Mouse (Mus musculus) CH12.LX (cell line): ENCODE measurements around the gene Gpr155. TPM values are rescaled to one million over a fixed set of nuclear protein-coding genes. Genes with fewer than 3 reads are reported as not detected.

Experiments used
- DNase-seq: peaks from one replicate; pipeline ENCODE4 v3.0.0-alpha.2; 2013; ENCODE audit errors: extremely low read depth
- H3K27ac ChIP-seq: 2 replicates; pipeline ENCODE4 v1.5.1; 2012; ENCODE audit warnings: low read depth, mild to moderate bottlenecking, control low read depth, moderate library complexity; ENCODE audit not compliant: insufficient read depth
- H3K27me3 ChIP-seq: replicated peaks from 2 replicates; pipeline ENCODE3; 2012; ENCODE audit warnings: inconsistent platforms
- H3K36me3 ChIP-seq, 2 experiments: replicated peaks in 1 of 2; 2 replicates each; pipeline versions ENCODE3 to v1.6.1; 2012; ENCODE audit warnings: inconsistent platforms in 1 of 2, low read length in 1 of 2, mild to moderate bottlenecking in 1 of 2, mixed read lengths in 1 of 2, moderate library complexity in 1 of 2; ENCODE audit not compliant: control insufficient read depth in 1 of 2, insufficient read depth in 1 of 2
- H3K4me1 ChIP-seq, 2 experiments: 2 replicates each; pipeline ENCODE4 v1.6.1; 2012; ENCODE audit warnings: inconsistent platforms in 1 of 2, moderate library complexity in 1 of 2; ENCODE audit not compliant: insufficient read depth in 2 of 2, control insufficient read depth in 1 of 2
- H3K4me2 ChIP-seq: 2 replicates; pipeline ENCODE4 v1.6.1; 2012; ENCODE audit warnings: low read depth, mild to moderate bottlenecking, control low read depth; ENCODE audit not compliant: poor library complexity, insufficient read depth, severe bottlenecking
- H3K4me3 ChIP-seq, 3 experiments: fragments of 150-350 bp in 1 of 3; sonication (generic) in 1 of 3; replicated peaks in 1 of 3; 2 replicates each; pipeline versions ENCODE3 to v1.5.1; 2011 to 2012; ENCODE audit warnings: low read depth in 2 of 3, low read length in 2 of 3, mild to moderate bottlenecking in 2 of 3, moderate library complexity in 2 of 3, control low read depth in 1 of 3, improper control_type of control experiment in 1 of 3, inconsistent platforms in 1 of 3, mixed read lengths in 1 of 3; ENCODE audit not compliant: poor library complexity in 1 of 3
- H3K79me2 ChIP-seq: replicated peaks from 2 replicates; pipeline ENCODE4 v1.6.1; 2012; ENCODE audit warnings: mild to moderate bottlenecking, moderate library complexity; ENCODE audit not compliant: control insufficient read depth, poor library complexity, insufficient read depth, severe bottlenecking; ENCODE audit errors: extremely low read depth
- H3K9ac ChIP-seq: 2 replicates; pipeline ENCODE4 v1.6.1; 2012; ENCODE audit warnings: low read depth, mild to moderate bottlenecking, control low read depth, moderate library complexity; ENCODE audit not compliant: insufficient read depth
- H3K9me3 ChIP-seq: replicated peaks from 2 replicates; pipeline ENCODE3; 2012; ENCODE audit warnings: low read length, inconsistent platforms, mixed read lengths
- BHLHE40 ChIP-seq: IDR thresholded peaks from 2 replicates; pipeline ENCODE4 v1.6.1; 2011; ENCODE audit warnings: mild to moderate bottlenecking, low read depth, low read length, improper control_type of control experiment
- E2F4 ChIP-seq: IDR thresholded peaks from 2 replicates; pipeline ENCODE4 v1.6.1; 2011; ENCODE audit warnings: low read depth, low read length, improper control_type of control experiment; ENCODE audit not compliant: insufficient replicate concordance
- ELF1 ChIP-seq: IDR thresholded peaks from 2 replicates; pipeline ENCODE4 v1.6.1; 2014; ENCODE audit warnings: low read depth, mild to moderate bottlenecking, inconsistent platforms, low read length, improper control_type of control experiment
- ETS1 ChIP-seq: conservative IDR thresholded peaks from 2 replicates; pipeline ENCODE4 v1.6.1; 2012; ENCODE audit warnings: low read depth, mild to moderate bottlenecking, inconsistent platforms, low read length, improper control_type of control experiment, moderate library complexity
- MXI1 ChIP-seq: IDR thresholded peaks from 2 replicates; pipeline ENCODE4 v1.6.1; 2011; ENCODE audit warnings: mild to moderate bottlenecking, low read depth, low read length, improper control_type of control experiment
- MYC ChIP-seq: IDR thresholded peaks from 2 replicates; pipeline ENCODE4 v1.6.1; 2011; ENCODE audit warnings: low read depth, mild to moderate bottlenecking, improper control_type of control experiment, low read length
- PAX5 ChIP-seq: IDR thresholded peaks from 2 replicates; pipeline ENCODE4 v1.6.1; 2012; ENCODE audit warnings: low read length, inconsistent platforms, mixed read lengths
- SMC3 ChIP-seq: IDR thresholded peaks from 2 replicates; pipeline ENCODE4 v1.6.1; 2011; ENCODE audit warnings: low read depth, low read length, improper control_type of control experiment
- TCF12 ChIP-seq: IDR thresholded peaks from 2 replicates; pipeline ENCODE4 v1.6.1; 2014; ENCODE audit warnings: low read depth, mild to moderate bottlenecking, inconsistent platforms, low read length, improper control_type of control experiment
- USF2 ChIP-seq: conservative IDR thresholded peaks from 2 replicates; pipeline ENCODE4 v1.6.1; 2011; ENCODE audit warnings: low read depth, low read length, improper control_type of control experiment
- ZC3H11A ChIP-seq: IDR thresholded peaks from 2 replicates; pipeline ENCODE4 v1.6.1; 2012; ENCODE audit warnings: low read depth, mild to moderate bottlenecking, inconsistent platforms, low read length, improper control_type of control experiment
- dilution Hi-C: fragments of 300-500 bp; cut with MboI; formaldehyde crosslinking; loops from 2 replicates; pipeline ENCODE4 v1.14.3; 2020; ENCODE audit warnings: low sequenced_read_pairs; ENCODE audit not compliant: extremely low pct_unique_long_range_greater_than_20kb, extremely low pct_ligation_motif_present
- in situ Hi-C: fragments of 300-500 bp; cut with MboI; formaldehyde crosslinking; loops from 3 replicates; pipeline ENCODE4 v1.14.3; 2019; ENCODE audit warnings: low sequenced_read_pairs, low pct_ligation_motif_present, low pct_unique_long_range_greater_than_20kb, mixed read lengths
- polyA plus RNA-seq: library from polyadenylated mRNA; unstranded; fragments of >175 nt; gene quantifications from 2 replicates; pipeline ENCODE4 v1.2.1, GENCODE M21; 2012; ENCODE audit warnings: low read depth; ENCODE audit not compliant: insufficient read length
- total RNA-seq, 2 experiments: library from RNA; depleted of rRNA; stranded (reverse); fragments of 300-350 nt in 1 of 2; fragments of >200 nt in 1 of 2; gene quantifications; 2 replicates each; pipeline ENCODE4 v1.2.3; 2012 to 2014

The Gpr155 gene
- total and polyA plus RNA-seq, 3 experiments: 3.0 to 5.7 (median 3.2) TPM

GRCm38 (mm10) chr2:73295023-73295422 lies 91.3 kb downstream of the Gpr155 start:
- TF ChIP-seq USF2: no peak
- no peak for TF ChIP-seq ZC3H11A
- no peak for TF ChIP-seq MXI1
- TF ChIP-seq MYC: no peak
- no peak for TF ChIP-seq ETS1
- no peak for TF ChIP-seq BHLHE40
- TF ChIP-seq SMC3: no peak
- TF ChIP-seq E2F4: no peak
- TF ChIP-seq ELF1: no peak
- TF ChIP-seq TCF12: no peak
- no peak for TF ChIP-seq PAX5
- Histone ChIP-seq H3K4me1 (peaks cover 0 to 6% of the 10 kb centered on the region in 2 experiments; a peak in 1 of 4 replicates), H3K9me3 (no peaks in the 10 kb centered on the region), H3K27ac (no peak overlapping the region), H3K27me3 (no peaks in the 10 kb centered on the region), H3K4me2 (no peak overlapping the region), H3K4me3 (no peak overlapping the region), H3K79me2 (no peaks in the 10 kb centered on the region), H3K36me3 (peaks cover 30 to 63% of the 10 kb centered on the region in 2 experiments), H3K9ac (no peak overlapping the region)
- DNase-seq: no peak
- in situ Hi-C loops (loop anchor here (25.0 kb wide), 2 partner anchors 333 to 658 kb away; no protein-coding TSS in a partner anchor), dilution Hi-C loops (no loop called here)

Other genes with a start within 250 kb of the Gpr155 start
- gene Ola1, start 167.6 kb downstream of the Gpr155 start, total RNA-seq (2012; rRNA removed): 114 and 127 TPM in 2 replicates
- gene Ola1, start 167.6 kb downstream of the Gpr155 start, total RNA-seq (2014; rRNA removed): 175 and 213 TPM in 2 replicates
- 182 TPM in 2 replicates for gene Ola1, start 167.6 kb downstream of the Gpr155 start, polyA plus RNA-seq
- gene Sp9, start 114.6 kb downstream of the Gpr155 start, total RNA-seq (2012; rRNA removed): 0.13 and 0.55 TPM in 2 replicates
- gene Sp9, start 114.6 kb downstream of the Gpr155 start, total RNA-seq (2014; rRNA removed): not detected in 2 replicates
- gene Sp9, start 114.6 kb downstream of the Gpr155 start, polyA plus RNA-seq: not detected in 2 replicates
- 6.0 and 6.6 TPM in 2 replicates for gene Scrn3, start 74.0 kb downstream of the Gpr155 start, total RNA-seq (2012; rRNA removed)
- gene Scrn3, start 74.0 kb downstream of the Gpr155 start, total RNA-seq (2014; rRNA removed): 10.2 and 11.1 TPM in 2 replicates
- 14.8 and 19.2 TPM in 2 replicates for gene Scrn3, start 74.0 kb downstream of the Gpr155 start, polyA plus RNA-seq
- gene Cir1, start 73.9 kb downstream of the Gpr155 start, total RNA-seq (2012; rRNA removed): 4.8 and 5.2 TPM in 2 replicates
- 3.8 and 4.6 TPM in 2 replicates for gene Cir1, start 73.9 kb downstream of the Gpr155 start, total RNA-seq (2014; rRNA removed)
- gene Cir1, start 73.9 kb downstream of the Gpr155 start, polyA plus RNA-seq: 14.3 and 15.6 TPM in 2 replicates
- 18.3 and 19.2 TPM in 2 replicates for gene Wipf1, start 143.2 kb upstream of the Gpr155 start, total RNA-seq (2012; rRNA removed)
- 18.8 and 21.8 TPM in 2 replicates for gene Wipf1, start 143.2 kb upstream of the Gpr155 start, total RNA-seq (2014; rRNA removed)
- 88.7 and 95.0 TPM in 2 replicates for gene Wipf1, start 143.2 kb upstream of the Gpr155 start, polyA plus RNA-seq
- gene Chrna1, start 193.8 kb upstream of the Gpr155 start, total RNA-seq (2012; rRNA removed): 0.04 TPM in 1 of 2 replicates, not detected in the other
- gene Chrna1, start 193.8 kb upstream of the Gpr155 start, total RNA-seq (2014; rRNA removed): not detected in 2 replicates
- not detected in 2 replicates for gene Chrna1, start 193.8 kb upstream of the Gpr155 start, polyA plus RNA-seq